Mouse (Mus musculus) cerebellum, postnatal 10 days (tissue): ENCODE measurements around the gene Mark4.

Experiments used
- DNase-seq, 2 experiments: peaks; one replicate each; pipeline ENCODE4 v3.0.0; 2021; ENCODE audit warnings: mixed read lengths in 2 of 2

Mark4 gene

DNA sequence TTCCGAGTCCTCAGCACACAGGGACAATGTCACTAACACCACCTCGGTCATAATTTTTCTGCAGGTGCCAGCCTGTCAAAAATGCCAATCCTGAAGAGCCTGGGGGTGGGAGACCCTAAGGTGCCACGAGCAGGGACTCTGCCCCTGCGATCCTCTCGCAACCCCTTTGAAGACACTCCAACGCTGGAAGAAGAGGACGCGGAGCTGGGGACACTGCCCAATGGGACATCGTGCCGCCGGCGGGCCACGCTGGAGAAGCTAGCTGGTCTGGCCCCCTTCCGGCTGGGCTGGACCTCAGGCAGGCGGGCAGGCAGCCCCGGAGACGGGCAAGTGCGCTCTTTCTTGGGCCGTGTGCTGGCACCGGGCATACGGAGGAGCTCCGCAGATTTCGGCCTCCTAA, 10.8 kb upstream of the Mark4 start:
- no peak for DNase-seq

DNA sequence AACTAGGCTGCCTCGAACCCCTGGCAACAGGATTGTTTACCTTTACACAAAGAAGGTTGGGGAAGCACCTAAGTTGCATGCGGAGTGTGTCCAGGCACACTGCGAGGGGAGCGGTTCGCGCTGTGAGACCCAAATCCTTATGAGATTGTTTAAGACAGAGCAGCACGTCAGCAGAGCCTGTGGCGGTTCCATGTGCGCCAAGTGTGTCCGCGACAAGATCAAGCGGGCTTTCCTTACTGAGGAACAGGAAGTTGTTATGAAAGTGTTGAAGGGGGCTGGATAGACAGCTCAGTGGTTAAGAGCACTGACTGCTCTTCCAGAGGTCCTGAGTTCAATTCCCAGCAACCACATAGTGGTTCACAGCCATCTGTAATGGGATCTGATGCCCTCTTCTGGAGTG, 9.7 kb upstream of the Mark4 start:
- no peak for DNase-seq

DNA sequence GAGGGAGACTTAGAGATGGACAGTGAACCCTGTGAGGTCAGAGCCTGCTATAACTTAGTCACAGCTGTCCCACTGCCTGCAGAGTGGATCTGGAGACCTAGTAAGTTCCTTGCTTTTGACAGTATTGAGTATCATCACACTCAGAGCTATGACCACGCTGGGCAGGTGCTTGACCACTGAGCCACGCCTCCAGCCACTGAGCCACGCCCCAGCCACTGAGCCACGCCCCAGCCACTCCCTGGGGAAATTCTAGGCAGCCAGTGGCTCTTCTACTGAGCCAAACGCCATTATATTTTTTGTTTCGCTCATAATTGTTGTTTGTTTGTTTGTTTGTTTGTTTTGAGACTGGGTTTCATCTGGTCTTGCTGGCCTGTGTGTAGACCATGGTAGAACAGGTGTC, 9.0 kb upstream of the Mark4 start:
- no peak for DNase-seq

DNA sequence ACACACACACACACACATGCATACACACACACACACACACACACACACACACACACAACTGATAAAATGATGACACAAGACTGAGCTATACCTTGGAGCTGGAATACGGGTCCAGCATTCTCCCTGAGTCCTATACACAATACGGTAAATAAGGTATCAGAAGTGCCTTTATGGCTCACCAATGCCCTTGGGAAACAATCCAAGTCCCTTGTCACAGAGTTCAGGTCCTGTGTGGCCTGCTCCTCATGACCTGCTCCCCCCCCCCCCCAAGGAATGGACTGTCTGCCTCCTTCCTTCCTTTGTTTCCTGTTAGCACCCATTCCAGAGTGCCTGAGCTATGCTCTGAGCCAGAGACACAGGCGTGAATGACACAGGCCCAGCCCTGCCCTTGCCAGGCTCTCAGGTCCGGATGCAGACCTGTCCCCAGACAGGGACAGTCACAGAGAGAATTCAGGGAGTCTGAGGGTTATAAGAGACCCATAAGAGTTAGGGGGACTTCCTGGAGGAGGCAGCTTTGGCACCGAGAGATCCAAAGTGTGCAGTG, 8.1 kb upstream of the Mark4 start:
- DNase-seq, result no peak

DNA sequence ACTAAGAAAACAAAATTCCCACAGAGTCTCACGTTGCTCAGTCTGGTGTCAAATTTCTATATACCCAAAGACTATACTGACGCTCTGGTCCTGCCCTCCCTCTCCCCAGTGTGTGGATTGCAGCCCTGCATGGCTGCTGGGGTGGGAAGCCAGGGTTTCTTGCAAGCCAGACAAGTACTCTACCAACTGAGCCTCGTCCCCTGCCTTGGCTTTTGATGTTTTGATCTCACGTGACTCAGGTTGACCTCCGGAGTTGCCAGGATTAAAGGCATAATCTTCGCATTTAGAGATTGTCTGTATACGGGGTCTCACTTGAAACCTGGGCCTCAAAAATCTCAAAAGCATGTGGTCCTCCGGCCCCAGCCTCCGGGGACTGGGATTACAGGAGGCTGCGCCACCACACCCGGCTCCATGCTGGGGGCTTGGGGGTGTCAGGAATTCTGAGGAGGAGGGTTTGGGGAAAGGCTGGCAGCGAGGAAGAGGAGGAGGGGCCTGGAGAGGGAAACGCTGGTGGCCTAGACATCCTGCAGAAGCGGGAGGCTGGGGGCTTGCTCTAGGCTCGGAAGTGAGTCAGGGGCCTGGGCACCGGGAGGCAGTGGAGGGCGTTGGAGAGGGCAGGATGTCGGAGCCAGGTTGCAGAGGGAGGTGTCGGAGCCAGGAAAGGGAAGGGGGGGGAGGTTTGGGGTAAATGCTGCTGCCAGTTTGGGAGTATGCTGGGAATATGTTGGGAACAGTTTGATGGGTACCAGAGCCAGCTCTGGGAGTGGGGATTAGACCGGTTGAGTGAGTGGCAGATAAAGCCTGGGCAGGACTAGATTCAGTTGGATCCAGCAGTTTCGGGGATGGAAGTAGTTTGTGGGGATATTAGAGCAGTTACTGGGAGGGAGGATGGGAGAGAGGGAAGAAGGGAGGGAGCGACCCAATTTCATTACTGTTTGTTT, 6.0 kb upstream of the Mark4 start:
- peak; percentile 48 to 55 for DNase-seq

DNA sequence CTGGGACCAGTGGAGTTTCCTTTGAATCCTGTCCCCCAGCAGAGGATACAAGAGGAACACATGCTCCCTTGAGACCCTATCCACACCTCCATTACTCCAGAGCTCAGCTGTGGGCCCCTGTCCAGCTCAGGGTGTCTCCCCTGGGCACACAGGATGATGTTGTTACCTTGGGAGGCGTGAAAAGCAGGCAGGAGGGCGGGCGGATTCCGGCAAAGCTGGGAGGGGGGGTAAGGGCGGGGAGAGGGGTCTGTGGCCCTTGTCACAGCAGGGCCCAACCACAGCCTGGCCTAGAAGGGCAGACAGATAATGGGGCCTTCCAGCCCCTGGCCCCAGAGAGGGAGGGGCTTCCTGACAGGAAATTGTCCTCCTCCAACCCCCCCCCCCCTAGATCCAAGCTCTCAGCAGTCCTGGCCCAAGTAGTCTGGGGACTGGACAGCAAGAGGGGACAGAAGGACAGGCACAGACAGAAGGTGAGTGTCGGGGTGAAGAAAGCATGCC, 4.3 kb upstream of the Mark4 start, which contains the start of gene Exoc3l2:
Gene Exoc3l2 (plus strand): TSS at position 448 of the 498 bp plus-strand sequence.
- DNase-seq, result no peak

DNA sequence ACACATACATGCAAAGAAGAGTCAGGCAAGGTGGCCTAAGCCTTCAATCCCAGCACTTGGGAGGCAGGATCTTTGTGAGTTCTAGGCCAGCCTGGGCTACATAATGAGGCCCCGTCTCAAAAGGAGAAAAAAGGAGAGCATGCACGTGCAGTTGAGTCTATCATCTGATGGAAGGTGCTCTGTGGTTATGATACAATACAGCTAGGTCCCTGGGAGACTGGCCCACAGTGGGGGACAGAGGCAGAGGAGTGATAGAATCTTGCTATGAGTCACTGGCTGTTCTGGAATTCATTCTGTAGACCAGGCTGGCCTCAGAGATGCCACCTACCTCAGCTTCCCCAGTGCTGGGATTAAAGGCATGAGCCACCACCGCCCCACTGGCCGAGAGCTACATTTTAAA, 3.8 kb upstream of the Mark4 start:
- no peak for DNase-seq

DNA sequence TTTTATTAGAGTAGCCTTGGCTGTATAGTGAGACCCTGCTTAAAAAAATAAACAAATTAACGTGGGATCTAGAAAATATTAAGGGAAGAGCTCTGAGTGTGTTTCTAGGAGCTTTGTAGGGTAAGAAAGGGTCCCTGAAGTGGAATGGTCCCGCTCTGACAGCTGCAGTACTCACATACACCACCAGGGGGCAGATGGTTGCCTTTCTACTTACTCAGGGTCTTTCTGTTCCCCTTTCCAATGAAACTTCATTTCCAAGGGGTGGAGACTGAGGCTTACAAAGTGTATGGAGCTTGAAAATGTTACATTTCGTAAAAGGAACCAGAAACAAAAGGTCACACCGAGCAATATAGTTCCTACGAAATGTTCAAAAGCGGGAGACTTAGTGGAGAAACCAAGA, 2.9 kb upstream of the Mark4 start:
- DNase-seq, result peak; percentile 88 to 93

DNA sequence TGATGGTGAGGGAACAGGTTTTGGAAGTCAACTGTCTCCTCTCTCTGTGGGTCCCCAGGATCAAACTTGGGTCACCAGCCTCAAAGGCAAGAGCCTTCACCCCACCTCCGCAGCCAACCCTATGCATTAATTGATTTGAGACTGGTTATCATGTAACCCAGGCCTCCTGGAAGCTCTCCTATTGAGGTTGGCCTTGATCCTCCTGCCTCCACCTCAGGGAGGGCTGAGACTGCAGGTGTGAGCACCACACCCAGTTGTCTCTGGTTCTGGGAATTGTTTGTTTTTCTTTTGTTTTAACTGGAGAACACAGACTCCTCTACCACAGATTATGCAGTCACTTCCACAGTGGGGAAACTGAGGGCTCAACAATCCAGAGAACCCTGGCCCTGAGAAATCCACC, 1.9 kb upstream of the Mark4 start:
- no peak for DNase-seq

DNA sequence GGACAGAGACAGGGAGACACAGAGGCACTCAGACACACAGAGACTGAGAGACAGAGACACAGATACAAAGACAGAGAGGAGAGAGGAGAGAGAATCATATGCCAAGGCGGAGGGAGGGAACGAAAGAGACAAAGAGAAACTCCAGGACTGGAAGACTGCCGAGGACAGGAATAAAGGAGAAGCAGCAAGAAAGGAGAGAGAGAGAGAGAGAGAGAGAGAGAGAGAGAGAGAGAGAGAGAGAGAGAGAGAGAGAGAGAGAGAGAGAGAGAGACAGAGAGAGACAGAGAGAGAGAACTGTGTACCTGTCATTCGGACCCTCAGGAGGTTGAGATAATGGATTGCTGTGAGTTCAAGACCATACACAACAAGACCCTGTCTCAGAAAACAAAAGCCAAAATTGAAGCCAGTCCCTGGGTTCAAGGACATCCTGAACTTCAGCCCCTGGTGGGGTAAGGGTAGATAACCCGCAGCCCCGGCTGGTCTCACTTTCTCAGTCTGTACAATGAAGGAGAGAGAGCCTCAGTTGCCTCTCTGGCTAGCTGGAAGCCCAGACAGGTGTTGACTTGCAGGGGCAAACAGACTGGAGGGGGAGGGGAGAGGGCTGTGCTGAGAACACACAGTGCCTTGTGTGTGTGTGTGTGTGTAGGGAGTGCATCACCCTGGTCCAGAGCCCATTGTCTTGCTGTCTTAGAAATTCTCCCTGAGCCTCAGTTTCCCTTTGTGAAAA, 686 bp upstream of the Mark4 start:
- no peak for DNase-seq

DNA sequence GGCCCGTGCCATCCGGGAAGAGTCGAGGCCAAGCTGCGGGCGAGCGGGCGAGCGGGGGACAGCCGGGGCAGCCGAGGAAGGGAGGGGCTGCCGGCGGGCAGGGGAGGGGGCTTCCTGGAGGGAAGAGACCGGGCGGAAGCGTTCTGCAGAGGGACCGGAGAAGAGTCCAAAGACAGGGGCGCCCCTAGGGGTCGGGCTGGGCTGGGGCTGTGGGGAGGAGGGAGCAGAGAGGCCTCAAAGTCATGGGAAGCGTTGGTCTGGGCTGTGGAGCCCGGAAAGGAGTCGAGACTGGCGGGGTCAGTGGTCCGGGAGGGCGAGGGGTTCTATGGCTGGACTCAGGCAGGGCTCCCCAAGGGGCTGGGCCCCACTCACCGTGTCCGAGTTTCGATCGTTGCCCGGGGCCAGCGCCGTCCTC, 542 bp downstream of the Mark4 start:
- peak; percentile 88 to 89 for DNase-seq

DNA sequence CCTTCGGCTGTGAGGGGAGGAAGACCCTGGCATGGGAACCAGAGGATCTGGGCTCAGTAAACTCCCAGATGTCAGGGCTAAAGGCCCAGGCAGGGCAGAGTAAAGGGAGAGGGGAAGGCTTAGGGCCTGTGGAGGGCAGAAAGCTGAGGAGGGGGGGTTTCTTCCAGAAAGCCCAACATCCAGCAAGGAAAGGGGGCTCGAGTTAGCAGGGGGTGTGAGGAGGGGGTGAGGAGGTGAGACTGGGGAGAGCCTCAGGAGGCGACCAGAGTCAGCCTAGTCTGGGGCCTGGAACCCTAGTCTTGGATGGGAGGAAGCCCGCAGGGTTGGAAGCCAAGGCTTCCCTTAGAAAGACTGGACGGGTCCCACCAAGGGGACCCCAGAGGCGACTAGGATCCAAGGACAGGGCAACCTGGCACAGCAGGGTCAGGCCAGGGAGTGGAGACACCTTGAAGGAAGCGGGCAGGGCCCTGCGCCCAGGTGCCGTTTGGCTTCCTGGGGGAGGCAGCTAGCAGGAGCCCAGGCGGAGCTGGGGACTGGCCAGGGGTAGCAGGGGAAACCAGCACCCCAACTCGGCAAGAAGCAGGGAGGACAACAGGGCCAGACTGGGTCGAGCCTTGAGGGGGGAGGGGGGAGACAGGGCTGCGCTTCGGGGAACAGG, 1.1 kb downstream of the Mark4 start:
- no peak for DNase-seq

DNA sequence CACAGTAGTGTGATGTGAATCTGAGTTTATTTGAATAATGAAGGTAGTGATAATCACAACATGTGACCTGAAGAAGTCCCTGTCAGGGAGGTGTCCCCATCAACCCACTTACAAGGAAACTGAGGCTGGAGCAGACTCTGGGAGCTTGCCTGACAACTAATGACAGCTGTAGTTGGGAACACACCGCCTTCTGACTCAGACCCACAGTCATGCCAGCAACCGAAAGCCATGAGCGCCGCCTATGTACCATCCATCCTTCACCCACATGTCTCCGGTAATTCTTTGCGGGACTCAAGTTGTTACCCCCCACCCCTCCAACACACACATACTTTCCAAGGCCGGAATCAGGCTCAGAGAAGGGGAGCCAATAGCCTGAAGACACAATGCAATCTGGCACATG, 2.0 kb downstream of the Mark4 start:
- DNase-seq, result no peak

DNA sequence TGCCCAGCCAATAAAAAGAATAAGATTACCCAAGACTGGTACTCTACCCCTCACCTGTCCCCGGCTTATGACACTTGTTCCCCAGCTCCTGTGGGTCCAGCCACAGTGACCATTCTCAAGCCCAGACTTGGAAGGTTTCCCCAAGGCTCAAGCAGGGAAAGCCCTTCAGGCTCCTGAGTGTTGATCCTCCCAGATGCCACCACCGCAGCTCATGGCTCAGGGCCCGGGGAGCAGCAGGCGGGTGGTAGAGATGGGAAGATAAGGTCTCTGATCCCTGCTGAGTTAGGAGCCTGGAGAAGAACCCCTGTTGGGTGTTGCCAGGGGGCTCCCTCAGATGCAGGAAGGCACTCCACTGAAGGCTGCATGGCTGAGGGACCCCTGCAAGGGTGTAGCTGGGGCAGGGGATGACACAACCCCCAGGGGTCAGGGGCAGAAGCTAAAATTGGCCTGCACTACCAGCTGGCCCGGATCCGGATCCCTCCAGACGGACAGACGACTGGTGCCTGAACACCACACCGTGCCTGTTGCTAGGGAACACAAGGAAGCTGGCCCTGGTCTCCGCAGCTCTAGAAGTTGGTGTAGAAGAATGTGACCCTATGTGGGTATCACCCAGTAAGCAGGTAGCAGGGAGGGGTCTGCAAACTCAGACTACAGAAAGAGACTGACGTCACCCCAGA, 2.7 kb downstream of the Mark4 start:
- peak; percentile 63 to 77 for DNase-seq

DNA sequence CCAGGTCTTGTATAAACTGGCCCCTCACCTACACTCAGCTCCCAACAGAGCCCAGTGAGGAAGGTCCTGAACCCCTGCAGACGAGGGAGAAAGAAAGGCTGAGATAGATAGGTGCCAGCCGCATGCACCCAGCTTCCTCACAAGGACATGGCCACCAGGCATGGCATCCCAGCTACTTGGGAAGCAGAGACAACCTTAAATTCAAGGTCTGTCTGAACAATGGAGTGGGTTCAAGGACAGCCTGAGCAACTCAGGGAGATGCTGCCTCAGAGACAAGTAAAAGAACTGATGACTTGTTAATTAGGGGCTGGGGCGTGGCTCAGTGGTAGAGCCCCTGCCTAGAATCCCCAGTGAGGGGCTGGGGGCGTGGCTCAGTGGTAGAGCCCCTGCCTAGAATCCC, 3.4 kb downstream of the Mark4 start:
- DNase-seq, result no peak

DNA sequence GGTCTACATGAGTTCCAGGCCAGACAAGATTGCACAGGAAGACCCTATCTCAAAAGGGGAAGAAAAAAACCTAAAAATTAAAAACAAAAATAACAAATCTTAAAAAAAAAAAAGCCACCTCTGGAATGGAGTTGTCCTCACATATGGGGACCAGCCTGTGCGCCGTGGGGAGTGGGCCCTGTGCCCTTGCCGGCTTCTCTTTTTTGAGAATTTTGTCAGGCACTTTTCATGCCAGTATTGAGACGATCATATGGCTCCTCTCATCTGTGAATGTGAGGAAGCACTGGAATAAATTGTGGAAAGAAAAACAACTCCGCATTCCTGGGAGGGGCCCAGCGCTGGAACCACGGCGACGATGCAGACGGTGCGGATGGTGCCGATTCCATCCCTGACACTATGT, 9.5 kb downstream of the Mark4 start:
- DNase-seq, result peak; percentile 76 to 80

DNA sequence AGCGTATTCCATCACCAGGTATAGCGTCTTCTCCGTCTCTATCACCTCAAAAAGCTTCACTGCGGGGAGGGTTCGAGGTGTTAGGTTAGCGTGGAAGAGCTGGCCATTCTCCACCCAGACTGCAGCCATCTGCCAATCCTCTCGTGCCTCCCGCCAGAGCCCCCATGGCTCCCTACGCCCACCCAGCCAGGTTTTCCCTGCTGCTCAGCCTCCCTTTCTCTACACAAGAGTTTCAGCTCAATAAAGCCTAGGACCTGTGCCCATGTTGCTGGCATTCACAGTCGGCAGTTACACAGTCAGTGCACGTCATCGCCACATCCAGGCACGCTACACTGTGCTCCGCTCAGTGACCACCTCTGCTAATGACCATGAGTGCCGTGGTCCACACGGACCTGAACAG, 10.9 kb downstream of the Mark4 start:
- DNase-seq, result peak; percentile 85 to 89

DNA sequence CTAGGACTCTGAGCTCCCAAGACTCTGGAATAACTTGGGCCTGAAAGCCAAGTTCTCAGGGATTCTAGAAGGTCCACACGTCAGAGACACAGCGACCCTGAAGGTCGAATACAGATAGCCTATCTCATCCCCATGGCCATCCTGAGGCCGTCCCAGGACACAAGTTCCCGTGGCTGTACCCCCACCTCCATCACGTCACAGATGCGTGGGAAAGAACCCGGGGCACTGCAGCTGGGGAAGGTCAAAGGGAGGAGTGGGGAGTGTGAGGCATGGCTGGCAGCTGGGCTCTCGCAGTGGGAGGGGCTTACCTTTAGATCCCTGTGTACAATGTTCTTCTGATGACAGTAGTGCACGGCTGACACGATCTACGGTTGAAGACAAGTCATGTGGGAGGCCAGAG, 13.8 kb downstream of the Mark4 start:
- no peak for DNase-seq

DNA sequence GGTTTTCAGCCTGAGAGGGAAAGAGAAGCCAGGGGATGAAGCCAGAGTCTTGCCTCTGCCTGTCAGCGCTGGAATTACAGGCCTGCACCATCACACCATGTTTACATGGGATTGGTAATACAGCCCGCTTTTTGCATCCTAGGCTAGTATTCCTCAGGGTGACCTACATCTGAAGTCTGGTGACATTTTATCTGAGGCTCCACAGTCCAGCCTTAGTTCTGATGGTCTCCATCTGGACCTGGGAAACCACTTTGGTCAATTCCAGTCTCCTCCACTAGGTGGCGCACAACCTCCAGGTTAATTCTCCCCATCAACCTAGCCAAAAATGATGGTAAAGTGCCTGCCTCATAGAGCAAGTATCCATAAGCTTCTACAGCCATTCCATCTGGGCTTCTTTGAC, 15.3 kb downstream of the Mark4 start:
- DNase-seq, result peak; percentile 95 to 99

DNA sequence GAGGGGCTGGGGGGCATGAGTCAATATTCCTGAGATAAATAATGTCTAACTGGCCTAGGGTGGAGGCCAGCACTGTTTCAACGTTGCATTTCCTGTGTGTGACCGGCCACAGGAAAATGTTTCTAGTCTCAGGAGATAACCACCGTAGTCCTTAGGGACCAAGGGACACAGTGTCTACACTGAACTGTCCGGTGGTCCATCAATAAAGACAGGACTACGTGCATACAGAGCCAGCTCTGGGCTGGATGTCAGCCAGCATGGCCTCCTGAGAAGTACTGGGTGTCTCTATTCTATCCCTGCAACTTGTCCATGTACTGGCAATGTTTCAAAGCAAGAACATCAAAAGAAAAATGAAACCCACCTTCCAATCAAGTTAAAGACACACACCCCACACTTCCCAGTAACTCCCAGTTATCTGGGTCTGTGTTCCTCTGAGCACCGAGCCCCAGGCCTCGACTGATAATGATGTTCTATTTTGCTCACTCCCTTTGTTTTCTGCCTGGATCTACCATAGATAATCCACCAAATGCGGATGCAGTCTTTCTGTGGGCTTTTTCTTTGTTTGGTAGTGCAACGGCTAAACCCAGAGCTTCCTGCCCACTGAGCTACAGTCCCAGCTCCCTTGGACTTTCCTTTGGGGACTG, 17.1 kb downstream of the Mark4 start:
- DNase-seq, result no peak

DNA sequence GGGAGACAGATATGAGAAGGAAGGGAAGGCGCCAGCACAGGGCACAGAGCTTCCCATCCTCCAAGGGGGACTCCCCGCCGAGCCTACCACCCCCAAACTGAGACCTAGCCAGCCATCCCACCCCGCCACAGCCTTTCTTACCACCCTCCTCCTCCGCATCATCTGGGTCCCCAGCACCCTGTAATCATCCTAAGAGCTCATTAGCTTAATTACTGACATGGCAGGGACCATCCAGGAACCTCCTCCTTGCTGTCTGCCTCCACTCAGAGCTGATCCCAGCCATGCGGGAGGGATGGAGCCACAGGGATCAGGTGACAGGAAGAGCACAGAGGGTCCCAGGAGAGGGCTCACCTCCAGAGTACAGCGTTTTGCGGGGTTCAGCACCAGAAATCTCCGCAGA, 21.6 kb downstream of the Mark4 start:
- no peak for DNase-seq

DNA sequence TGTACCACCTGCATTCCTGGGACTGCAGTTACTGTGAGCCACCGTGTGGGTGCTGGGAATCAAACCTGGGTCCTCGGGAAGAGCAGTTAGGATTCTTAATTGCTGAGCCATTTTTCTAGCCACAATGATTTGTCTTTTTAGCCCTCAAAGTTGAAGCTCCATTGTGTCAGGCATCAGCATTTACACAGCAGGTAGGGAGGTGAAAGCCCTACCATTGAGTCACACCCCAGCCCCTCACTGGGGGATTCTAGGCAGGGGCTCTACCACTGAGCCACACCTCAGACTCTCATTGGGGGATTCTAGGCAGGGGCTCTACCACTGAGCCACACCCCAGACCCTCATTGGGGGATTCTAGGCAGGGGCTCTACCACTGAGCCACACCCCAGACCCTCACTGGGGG, 22.3 kb downstream of the Mark4 start:
- no peak for DNase-seq
